Mouse (Mus musculus) forebrain, postnatal 0 days (tissue): ENCODE measurements around the gene Gm26620. TPM values are rescaled to one million over a fixed set of nuclear protein-coding genes. Genes with fewer than 3 reads are reported as not detected.

Experiments used
- ATAC-seq: fragments of 200-750 bp; cut with Nextera tagmentation; 2 replicates; pipeline ENCODE4 v1.8.0; 2017; ENCODE audit warnings: mild to moderate bottlenecking, moderate library complexity
- DNase-seq: peaks from one replicate; pipeline ENCODE4 v3.0.0-alpha.2; 2015
- H3K27ac ChIP-seq: fragments of 300-500 bp; sonication (generic); 2 replicates; pipeline ENCODE4 v1.5.1; 2014; ENCODE audit warnings: low read depth, mild to moderate bottlenecking, antibody characterized with exemption, low read length, moderate library complexity, mixed read lengths
- H3K27me3 ChIP-seq: fragments of 300-500 bp; sonication (generic); 2 replicates; pipeline ENCODE4 v1.6.1; 2014; ENCODE audit warnings: mild to moderate bottlenecking, low read length, mixed read lengths; ENCODE audit not compliant: insufficient read depth
- H3K36me3 ChIP-seq: fragments of 300-500 bp; sonication (generic); 2 replicates; pipeline ENCODE4 v1.6.1; 2014; ENCODE audit warnings: mild to moderate bottlenecking, moderate library complexity; ENCODE audit not compliant: insufficient read depth
- H3K4me1 ChIP-seq: fragments of 300-500 bp; sonication (generic); 2 replicates; pipeline ENCODE4 v1.6.1; 2014; ENCODE audit warnings: antibody characterized with exemption; ENCODE audit not compliant: insufficient read depth
- H3K4me2 ChIP-seq: fragments of 300-500 bp; sonication (generic); 2 replicates; pipeline ENCODE4 v1.6.1; 2014; ENCODE audit warnings: low read depth, mild to moderate bottlenecking, moderate library complexity
- H3K4me3 ChIP-seq: fragments of 300-500 bp; sonication (generic); 2 replicates; pipeline ENCODE4 v1.5.1; 2014; ENCODE audit warnings: low read depth, low read length, mixed read lengths
- H3K9ac ChIP-seq: fragments of 300-500 bp; sonication (generic); 2 replicates; pipeline ENCODE4 v1.6.1; 2014; ENCODE audit warnings: mild to moderate bottlenecking
- H3K9me3 ChIP-seq: fragments of 300-500 bp; sonication (generic); 2 replicates; pipeline ENCODE4 v1.6.1; 2016; ENCODE audit warnings: low read length
- CTCF ChIP-seq: sonication (generic); IDR thresholded peaks from 2 replicates; pipeline ENCODE4 v1.5.1; 2016; ENCODE audit warnings: antibody characterized with exemption, control low read depth, low read depth
- WGBS: fragments of 180-500 bp; shearing (Covaris S2); extraction: QIAGEN DNeasy Blood & Tissue Kit; methylation state at CpG from one replicate; pipeline ENCODE4 v1.1.7; 2014; 5-methylcytosine and 5-hydroxymethylcytosine counted together
- polyA plus RNA-seq: library from polyadenylated mRNA; unstranded; fragments of >200 nt; fragmentation: Nextera tagmentation; extraction: Ambion mirVana; gene quantifications from 2 replicates; pipeline ENCODE4 v1.2.1, GENCODE M21; 2015
- total RNA-seq: library from RNA; depleted of rRNA; stranded (reverse); fragments of >200 nt; gene quantifications from 2 replicates; pipeline ENCODE4 v1.2.3, GENCODE M21; 2014

The Gm26620 gene
- total and polyA plus RNA-seq, 2 experiments from 2014 or later: 0.48 to 2.4 TPM

DNA sequence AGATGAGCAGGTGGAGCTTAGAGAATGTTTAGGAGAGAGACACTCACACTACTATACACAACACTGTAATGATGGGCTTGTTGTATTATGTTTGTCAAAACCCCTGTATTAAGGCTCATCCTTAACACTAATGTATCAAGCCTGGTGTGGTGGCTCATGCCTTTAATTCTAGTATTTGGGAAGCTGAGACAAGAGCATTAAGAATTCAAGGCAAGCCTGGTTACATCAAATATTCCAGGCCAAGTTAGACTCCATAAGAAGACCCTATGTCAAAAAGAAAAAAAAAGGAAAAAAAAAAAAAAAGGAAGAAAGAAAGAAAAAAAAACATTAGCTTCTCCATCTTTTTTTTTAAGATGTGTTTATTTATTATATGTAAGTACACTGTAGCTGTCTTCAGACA lies 20.6 kb upstream of the Gm26620 start:
- no peak overlapping the region for H3K4me3 ChIP-seq
- no peaks in the 10 kb centered on the region for H3K9me3 ChIP-seq
- H3K4me1 ChIP-seq: peaks cover 7% of the 10 kb centered on the region; the same call in 1 of the 2 replicates
- H3K9ac ChIP-seq: no peak overlapping the region
- DNase-seq (no peak), ATAC-seq (no peak)
- no peak overlapping the region for H3K4me2 ChIP-seq
- H3K36me3 ChIP-seq: no peaks in the 10 kb centered on the region
- H3K27me3 ChIP-seq: no peaks in the 10 kb centered on the region
- H3K27ac ChIP-seq: no peak overlapping the region
- TF ChIP-seq CTCF: no peak

DNA sequence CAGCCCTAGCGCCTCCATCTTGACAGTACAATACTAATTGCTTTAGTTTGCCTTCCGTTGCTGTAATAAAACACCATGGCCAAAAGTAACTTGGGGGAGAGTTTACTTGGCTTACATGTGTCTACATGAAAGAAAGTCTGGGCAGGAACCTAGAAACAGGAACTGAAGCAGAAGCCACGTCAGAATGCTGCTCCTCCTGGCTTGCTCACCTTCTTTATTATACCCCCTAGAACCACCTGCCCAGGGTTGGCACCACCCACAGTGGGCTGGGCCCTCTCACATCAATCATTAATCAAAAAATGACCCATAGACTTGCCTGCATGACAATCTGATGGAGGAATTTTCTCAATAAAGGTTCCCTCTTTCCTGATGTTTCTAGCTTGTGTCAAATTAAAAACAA lies 20.1 kb upstream of the Gm26620 start:
- ATAC-seq: no peak
- H3K36me3 ChIP-seq: no peaks in the 10 kb centered on the region
- H3K9me3 ChIP-seq: no peaks in the 10 kb centered on the region
- DNase-seq: no peak
- no peak for TF ChIP-seq CTCF
- no peak overlapping the region for H3K4me2 ChIP-seq
- H3K27ac ChIP-seq: no peak overlapping the region
- 83% methylated on average over 3 of the region's 3 CpGs for WGBS
- H3K27me3 ChIP-seq: no peaks in the 10 kb centered on the region
- no peak overlapping the region for H3K4me3 ChIP-seq
- peaks cover 7% of the 10 kb centered on the region; the same call in 1 of the 2 replicates for H3K4me1 ChIP-seq
- no peak overlapping the region for H3K9ac ChIP-seq

DNA sequence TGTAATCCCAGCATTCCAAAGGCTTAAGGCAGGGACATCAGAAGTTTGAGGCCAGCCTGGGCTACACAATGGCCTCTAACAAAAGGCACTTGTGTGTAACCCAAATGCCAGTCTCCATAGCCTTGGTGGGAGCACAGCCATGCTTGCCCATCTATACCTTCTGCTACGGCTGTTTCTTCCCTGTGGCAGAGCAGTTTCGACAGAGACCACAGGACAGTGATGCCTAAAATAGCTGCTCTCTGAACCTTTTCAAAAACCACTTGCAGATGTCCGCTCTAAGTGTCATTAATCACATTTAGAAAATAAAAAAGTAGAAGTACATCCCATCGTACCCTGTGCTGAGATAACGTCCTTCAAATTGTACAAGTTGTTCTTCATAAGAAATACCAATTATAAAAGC lies 19.5 kb upstream of the Gm26620 start:
- TF ChIP-seq CTCF: no peak
- H3K4me2 ChIP-seq: no peak overlapping the region
- no peaks in the 10 kb centered on the region for H3K36me3 ChIP-seq
- no peaks in the 10 kb centered on the region for H3K27me3 ChIP-seq
- DNase-seq (no peak), ATAC-seq (no peak)
- WGBS: 90% methylated on average over 5 of the region's 5 CpGs
- no peak overlapping the region for H3K9ac ChIP-seq
- H3K27ac ChIP-seq: no peak overlapping the region
- H3K4me1 ChIP-seq: peaks cover 7% of the 10 kb centered on the region; the same call in 1 of the 2 replicates
- no peak overlapping the region for H3K4me3 ChIP-seq
- no peaks in the 10 kb centered on the region for H3K9me3 ChIP-seq

DNA sequence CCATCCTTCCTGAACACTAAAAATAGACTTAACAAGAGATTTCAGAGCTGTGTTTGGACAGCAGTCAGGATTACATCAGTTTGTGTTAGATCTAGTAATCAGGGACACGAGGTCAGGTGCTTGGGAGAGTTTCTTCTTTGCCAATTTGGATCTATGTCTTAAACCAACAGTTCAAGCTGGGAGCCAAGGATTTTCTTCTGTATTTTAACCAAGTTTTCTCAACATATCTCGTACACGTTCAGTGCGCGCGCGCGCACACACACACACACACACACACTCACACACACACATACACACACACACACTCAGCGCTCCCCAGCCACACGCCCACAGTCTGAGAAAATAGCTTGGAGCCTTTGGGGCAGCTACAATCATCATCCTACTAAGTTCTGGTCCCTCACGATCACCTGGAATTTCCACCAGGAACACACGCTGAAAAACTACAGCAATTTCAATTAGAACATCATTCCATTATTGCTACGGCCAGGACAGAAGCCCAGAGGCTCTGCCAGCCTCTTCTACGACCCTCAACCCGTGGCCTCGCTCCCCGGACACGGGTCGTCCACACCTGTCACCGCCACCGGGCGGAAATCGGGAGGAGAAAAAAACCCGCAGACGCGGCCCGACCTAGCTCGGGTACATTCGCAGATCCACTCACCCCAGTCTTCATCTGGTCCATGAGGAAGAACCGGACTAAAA lies 17.7 kb upstream of the Gm26620 start:
- 2% methylated on average over 30 of the region's 30 CpGs for WGBS
- Histone ChIP-seq H3K4me3 (peak overlapping the region; percentile 73), H3K4me1 (peaks cover 7% of the 10 kb centered on the region; the same call in 1 of the 2 replicates), H3K36me3 (no peaks in the 10 kb centered on the region), H3K9me3 (no peaks in the 10 kb centered on the region), H3K27me3 (no peaks in the 10 kb centered on the region), H3K9ac (peak overlapping the region; percentile 84), H3K4me2 (peak overlapping the region; percentile 67), H3K27ac (peak overlapping the region; percentile 60)
- peak; percentile 57 for DNase-seq
- ATAC-seq: peak; percentile 47
- TF ChIP-seq CTCF: no peak

- ATAC-seq (peak; percentile 81), DNase-seq (peak; percentile 95)
- Histone ChIP-seq H3K27me3 (no peaks in the 10 kb centered on the region), H3K4me2 (peak within 1 kb of the TSS; percentile 67), H3K36me3 (no peaks in the 10 kb centered on the region), H3K27ac (peak within 1 kb of the TSS; percentile 60), H3K4me1 (peaks cover 7% of the 10 kb centered on the region; the same call in 1 of the 2 replicates), H3K9me3 (no peaks in the 10 kb centered on the region), H3K9ac (peak within 1 kb of the TSS; percentile 84), H3K4me3 (peak within 1 kb of the TSS; percentile 73)
- under 1% methylated on average over 25 of the region's 25 CpGs for WGBS
- no peak for TF ChIP-seq CTCF
Measured at GRCm38 (mm10) chr1:170867691-170868105, 17.2 kb upstream of the Gm26620 start, which contains the start of gene Atf6. TSS of gene Atf6 (minus strand) at chr1:170867771.

DNA sequence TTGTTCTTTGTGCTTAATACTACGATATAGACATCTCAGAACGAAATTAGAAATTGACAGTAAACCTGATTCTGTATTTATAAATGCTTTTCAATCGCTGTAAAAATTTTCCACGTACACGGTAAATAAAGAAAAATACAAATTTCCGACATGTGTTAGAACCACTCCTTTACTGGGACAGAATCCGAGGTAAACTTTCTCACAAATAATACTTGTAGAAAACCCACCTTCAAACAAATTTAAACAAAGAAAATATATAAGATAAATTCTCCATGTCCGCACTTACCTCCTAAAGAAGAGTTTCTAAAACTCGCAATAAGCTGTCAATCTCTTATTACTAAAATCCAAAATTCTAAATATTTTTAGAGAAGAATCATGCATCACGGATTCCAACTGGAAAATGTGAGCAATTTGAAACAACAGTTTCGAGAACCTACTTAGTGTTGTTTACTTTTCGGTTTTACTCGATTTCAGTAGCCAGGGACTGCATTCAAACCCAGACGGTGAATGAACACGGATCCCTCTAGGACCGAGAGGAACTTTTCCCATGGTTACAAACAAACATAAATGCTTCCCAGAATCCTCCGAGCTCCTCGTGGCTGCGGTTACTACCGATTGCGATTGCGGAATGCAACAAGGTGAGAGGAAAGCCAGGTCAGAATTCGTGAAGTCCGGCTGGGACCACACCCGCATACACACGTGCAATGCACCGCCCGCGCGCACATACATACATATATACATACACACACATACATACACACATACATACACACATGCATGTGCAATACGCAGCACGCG lies 16.6 kb upstream of the Gm26620 start:
- 0 out of 2 replicates have a peak overlapping the region, but pooled peaks have one; percentile 47 for H3K27ac ChIP-seq
- ATAC-seq (peak; percentile 92), DNase-seq (peak; percentile 88)
- peak overlapping the region; percentile 84 for H3K9ac ChIP-seq
- WGBS: under 1% methylated on average over 33 of the region's 33 CpGs
- H3K4me2 ChIP-seq: peak overlapping the region; percentile 67
- TF ChIP-seq CTCF: no peak
- peaks cover 7% of the 10 kb centered on the region; the same call in 1 of the 2 replicates for H3K4me1 ChIP-seq
- H3K4me3 ChIP-seq: peak overlapping the region; percentile 73
- H3K9me3 ChIP-seq: no peaks in the 10 kb centered on the region
- no peaks in the 10 kb centered on the region for H3K27me3 ChIP-seq
- no peaks in the 10 kb centered on the region for H3K36me3 ChIP-seq

- H3K27ac ChIP-seq: 0 out of 2 replicates have a peak overlapping the region, but pooled peaks have one; percentile 47
- WGBS: 17% methylated on average over 14 of the region's 14 CpGs
- ATAC-seq: peak; percentile 13; the same call in 1 of the 2 replicates
Measured at GRCm38 (mm10) chr1:170868905-170869283, 16.0 kb upstream of the Gm26620 start.

More at GRCm38 (mm10) chr1:170868905-170869283, 16.0 kb upstream of the Gm26620 start:
- Histone ChIP-seq H3K27me3 (no peaks in the 10 kb centered on the region), H3K4me2 (peak overlapping the region; percentile 67), H3K4me1 (peaks cover 7% of the 10 kb centered on the region; the same call in 1 of the 2 replicates), H3K36me3 (no peaks in the 10 kb centered on the region), H3K9ac (peak overlapping the region; percentile 62), H3K9me3 (no peaks in the 10 kb centered on the region), H3K4me3 (peak overlapping the region; percentile 73)
- no peak for DNase-seq
- no peak for TF ChIP-seq CTCF
